Mouse (Mus musculus): ENCODE results near the gene Tagln2. TPM values are rescaled to one million over a fixed set of nuclear protein-coding genes. Genes with fewer than 3 reads are reported as not detected.
A peak's percentile ranks its signal among the peaks of the same experiment; 100 is the strongest.

Tagln2 gene
- total RNA-seq, 2 experiments from 2014 or later, result 22.8 to 29.5 TPM

- intact Hi-C loops (cut with DNase I), result loop anchor here (10.0 kb wide), 1 partner anchor 914 kb away; no protein-coding TSS in a partner anchor
Measured at GRCm38 (mm10) chr1:172481111-172481510, 18.7 kb upstream of the Tagln2 start.

GRCm38 (mm10) chr1:172481540-172482280 lies 18.1 kb upstream of the Tagln2 start, which contains the start of gene Igsf9:
Gene Igsf9 (plus strand): TSS chr1:172481788.
- peak; percentile 97 for DNase-seq
- intact Hi-C loops (cut with DNase I), result loop anchor here (10.0 kb wide), 1 partner anchor 913 kb away; no protein-coding TSS in a partner anchor

More at GRCm38 (mm10) chr1:172481111-172481510, 18.7 kb upstream of the Tagln2 start:
- DNase-seq, result no peak

GRCm38 (mm10) chr1:172482518-172483360 lies 17.1 kb upstream of the Tagln2 start:
- intact Hi-C loops (cut with DNase I), result loop anchor here (10.0 kb wide), 1 partner anchor 912 kb away; no protein-coding TSS in a partner anchor
- DNase-seq, result no peak

- DNase-seq, result no peak
- intact Hi-C loops (cut with DNase I), result loop anchor here (10.0 kb wide), 1 partner anchor 911 kb away; no protein-coding TSS in a partner anchor
Measured at GRCm38 (mm10) chr1:172483361-172483660, 16.5 kb upstream of the Tagln2 start.

- intact Hi-C loops (cut with DNase I), result loop anchor here (10.0 kb wide), 1 partner anchor 911 kb away; no protein-coding TSS in a partner anchor
- DNase-seq, result no peak
Measured at GRCm38 (mm10) chr1:172484236-172484635, 15.6 kb upstream of the Tagln2 start.

GRCm38 (mm10) chr1:172484671-172485070 lies 15.2 kb upstream of the Tagln2 start:
- intact Hi-C loops (cut with DNase I), result loop anchor here (10.0 kb wide), 1 partner anchor 910 kb away; no protein-coding TSS in a partner anchor
- no peak for DNase-seq

- DNase-seq, result no peak
- intact Hi-C loops (cut with DNase I), result loop anchor here (10.0 kb wide), 1 partner anchor 909 kb away; no protein-coding TSS in a partner anchor
Measured at GRCm38 (mm10) chr1:172485821-172486220, 14.0 kb upstream of the Tagln2 start.

- intact Hi-C loops (cut with DNase I), result loop anchor here (10.0 kb wide), 1 partner anchor 909 kb away; no protein-coding TSS in a partner anchor
- DNase-seq, result no peak
Measured at GRCm38 (mm10) chr1:172486236-172486635, 13.6 kb upstream of the Tagln2 start.

- DNase-seq, result no peak
- intact Hi-C loops (cut with DNase I), result loop anchor here (10.0 kb wide), 1 partner anchor 908 kb away; no protein-coding TSS in a partner anchor
Measured at GRCm38 (mm10) chr1:172486651-172487050, 13.2 kb upstream of the Tagln2 start.

- intact Hi-C loops (cut with DNase I), result loop anchor here (2.0 to 10.0 kb wide), 2 partner anchors 75 to 907 kb away; no protein-coding TSS in a partner anchor
- DNase-seq, result no peak
Measured at GRCm38 (mm10) chr1:172487859-172488258, 12.0 kb upstream of the Tagln2 start.

- intact Hi-C loops (cut with DNase I), result loop anchor here (2.0 to 10.0 kb wide), 2 partner anchors 76 to 906 kb away; no protein-coding TSS in a partner anchor
- no peak for DNase-seq
Measured at GRCm38 (mm10) chr1:172488831-172489230, 11.0 kb upstream of the Tagln2 start.

- DNase-seq, result no peak
- intact Hi-C loops (cut with DNase I), result loop anchor here (2.0 to 10.0 kb wide), 2 partner anchors 77 to 905 kb away; no protein-coding TSS in a partner anchor
Measured at GRCm38 (mm10) chr1:172489585-172490250, 10.1 kb upstream of the Tagln2 start.

- intact Hi-C loops (cut with DNase I), result no loop called here
- DNase-seq, result peak; percentile 91
Measured at GRCm38 (mm10) chr1:172490261-172490661, 9.6 kb upstream of the Tagln2 start.

GRCm38 (mm10) chr1:172492047-172492446 lies 7.8 kb upstream of the Tagln2 start:
- DNase-seq, result no peak
- intact Hi-C loops (cut with DNase I), result no loop called here

- DNase-seq, result no peak
- intact Hi-C loops (cut with DNase I), result no loop called here
Measured at GRCm38 (mm10) chr1:172493516-172493915, 6.3 kb upstream of the Tagln2 start.

- intact Hi-C loops (cut with DNase I), result no loop called here
- DNase-seq, result no peak
Measured at GRCm38 (mm10) chr1:172496030-172496429, 3.8 kb upstream of the Tagln2 start.

- no peak for DNase-seq
- intact Hi-C loops (cut with DNase I), result no loop called here
Measured at GRCm38 (mm10) chr1:172497428-172497827, 2.4 kb upstream of the Tagln2 start.

- DNase-seq, result peak; percentile 47
- intact Hi-C loops (cut with DNase I), result no loop called here
Measured at GRCm38 (mm10) chr1:172500451-172501370, 864 bp downstream of the Tagln2 start.
